Mouse (Mus musculus): Measurements from ENCODE around the gene Acsm5.
"Not testable (repeated sequence)": the region's sequence is repeated elsewhere in the genome, so short reads cannot be mapped to it uniquely, and the experiment has no call there.

Acsm5 gene

DNA sequence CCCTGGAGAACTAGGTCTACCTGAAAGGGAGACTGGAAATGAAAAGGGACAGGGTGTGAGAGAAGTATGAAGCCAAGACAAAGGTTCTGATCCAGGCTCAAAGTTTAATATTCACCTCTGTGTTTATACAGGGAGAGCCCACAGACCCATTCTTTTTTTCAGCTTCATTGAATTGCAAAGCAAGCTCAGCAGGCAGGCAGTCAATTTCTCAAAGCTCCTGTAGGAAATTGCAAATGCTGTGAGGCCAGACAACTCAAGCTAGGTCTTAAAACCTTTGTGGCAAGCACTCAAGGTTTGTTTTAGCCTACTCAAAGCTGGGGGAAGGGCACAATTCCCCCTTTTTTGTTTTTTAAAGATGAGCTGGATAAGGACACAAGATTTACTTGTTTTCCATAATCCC, 26.3 kb downstream of the Acsm5 start:
- DNase-seq (ENCODE audit: low read depth): no peak

DNA sequence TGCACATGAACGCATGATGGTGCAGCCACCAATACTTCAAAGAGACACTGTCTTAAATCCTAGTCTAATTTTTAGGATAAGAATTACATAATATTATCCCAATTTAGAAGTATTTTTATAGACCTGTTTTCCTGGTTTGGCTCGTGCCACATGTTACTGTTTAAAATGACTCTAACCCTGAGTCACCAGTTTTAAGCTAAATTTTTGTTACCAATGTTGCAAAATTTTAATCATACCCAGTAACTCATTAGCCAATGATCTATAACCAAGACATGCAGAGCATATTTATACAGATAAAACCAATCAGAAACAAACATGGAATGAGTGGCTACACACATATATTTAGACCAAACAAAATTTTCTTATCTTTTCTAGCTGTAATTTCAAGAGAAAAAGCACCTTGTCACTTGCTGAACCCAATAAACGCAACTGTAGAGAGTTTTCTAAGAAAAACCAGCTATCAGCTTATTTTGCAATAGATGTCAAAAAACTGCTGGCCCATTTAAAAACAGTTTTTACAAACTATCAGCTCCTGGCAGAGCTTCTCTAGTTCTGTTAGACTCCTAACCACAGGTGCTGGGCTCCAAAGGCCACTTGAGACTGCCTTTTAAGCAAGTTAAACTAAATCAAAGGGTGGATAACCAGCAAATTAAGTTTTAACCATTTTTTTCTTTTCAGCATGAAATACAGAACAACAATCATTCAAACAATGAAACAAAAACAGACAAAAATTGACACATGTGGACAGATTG, 31.4 kb downstream of the Acsm5 start:
- no peak for DNase-seq (ENCODE audit: low read depth)

DNA sequence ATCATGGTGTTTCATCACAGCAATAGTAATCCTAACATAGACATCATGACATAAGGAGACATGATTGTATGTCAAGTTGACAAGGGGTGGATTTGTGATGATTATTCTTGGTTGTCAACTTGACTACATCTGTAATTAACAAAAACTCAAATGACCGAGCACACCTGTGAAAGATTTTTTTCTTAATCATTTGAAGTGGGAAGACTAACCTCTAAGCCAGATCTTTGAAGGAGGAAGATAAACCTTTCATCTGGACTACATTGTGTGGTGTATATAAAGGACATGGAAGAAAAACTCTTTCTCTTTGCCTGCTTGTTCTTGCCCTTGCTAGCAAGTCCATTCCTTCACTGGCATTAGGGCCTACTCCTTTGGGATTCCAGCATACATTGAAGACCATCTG, 34.8 kb downstream of the Acsm5 start, which contains the start of gene Acsm2:
Acsm2 (plus strand) TSS at position 301 of the 400 bp plus-strand sequence.
- DNase-seq (ENCODE audit: low read depth): no peak

DNA sequence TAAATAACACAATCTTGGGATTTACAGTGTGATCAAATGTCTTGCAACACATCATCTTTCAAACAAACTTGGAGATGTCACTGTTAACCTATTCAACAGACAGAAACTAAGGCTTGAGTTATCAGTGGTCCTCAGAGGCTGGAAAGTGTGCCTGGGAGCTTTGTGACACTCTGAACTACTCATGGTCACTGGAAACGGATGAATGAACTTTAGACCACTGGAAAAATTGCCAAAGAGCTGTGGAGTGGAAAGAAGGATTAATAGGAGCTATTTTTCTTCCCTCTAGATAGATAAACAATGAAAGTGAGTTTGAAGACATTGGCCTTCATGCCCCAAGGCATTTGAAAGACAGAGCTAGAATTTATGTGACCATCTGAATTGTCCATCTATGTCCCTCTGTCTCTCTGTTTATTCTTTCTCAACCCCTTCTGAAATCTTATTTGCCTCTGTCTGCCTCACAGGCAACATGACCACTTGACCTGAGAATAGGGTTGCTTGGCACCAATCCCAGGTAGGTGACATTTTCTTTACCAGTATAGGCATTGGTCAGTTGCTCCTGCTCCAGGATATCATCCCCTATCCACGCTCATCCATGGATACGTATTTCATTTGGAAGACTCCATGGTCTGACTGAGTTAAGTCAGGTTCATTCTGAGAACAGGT, 40.7 kb downstream of the Acsm5 start:
- no peak for DNase-seq (ENCODE audit: low read depth)

DNA sequence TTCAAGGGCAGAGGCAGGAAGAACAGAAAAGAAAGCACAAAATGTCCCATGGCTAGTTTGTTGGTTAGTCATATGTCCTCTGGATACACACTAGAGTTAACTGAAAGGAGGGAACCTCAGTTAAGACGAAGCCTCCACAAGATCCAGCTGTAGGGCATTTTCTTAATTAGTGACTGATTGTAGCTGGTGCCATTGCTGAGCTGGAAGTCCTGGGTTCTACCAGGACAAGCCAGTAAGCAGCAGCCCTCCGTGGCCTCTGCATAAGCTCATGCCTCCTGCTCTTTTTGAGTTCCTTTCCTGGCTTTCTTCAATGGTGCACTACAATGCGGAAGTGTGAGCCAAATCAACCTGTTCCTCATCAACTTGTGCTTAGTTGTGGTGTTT, 41.2 kb downstream of the Acsm5 start:
- DNase-seq (ENCODE audit: low read depth): no peak

DNA sequence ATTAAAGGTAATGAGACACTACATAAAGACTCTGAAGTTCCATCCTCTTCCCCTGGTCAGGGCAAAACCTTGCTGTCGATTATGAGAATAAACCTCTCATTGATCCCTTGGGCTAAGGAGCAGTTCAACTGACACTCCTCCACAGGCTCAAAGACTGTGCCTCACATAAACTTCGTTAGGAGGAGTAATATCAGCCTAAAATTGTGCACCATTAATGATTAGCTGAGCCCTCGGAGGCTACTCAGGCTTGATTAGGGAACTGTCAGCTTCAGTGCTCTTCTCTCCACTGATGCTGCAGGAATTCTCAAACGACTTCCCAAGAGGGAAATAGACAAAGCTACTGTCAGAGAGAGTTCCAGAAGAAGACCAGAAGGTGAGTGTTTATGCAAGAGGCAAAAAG, 42.2 kb downstream of the Acsm5 start:
- no peak for DNase-seq (ENCODE audit: low read depth)

DNA sequence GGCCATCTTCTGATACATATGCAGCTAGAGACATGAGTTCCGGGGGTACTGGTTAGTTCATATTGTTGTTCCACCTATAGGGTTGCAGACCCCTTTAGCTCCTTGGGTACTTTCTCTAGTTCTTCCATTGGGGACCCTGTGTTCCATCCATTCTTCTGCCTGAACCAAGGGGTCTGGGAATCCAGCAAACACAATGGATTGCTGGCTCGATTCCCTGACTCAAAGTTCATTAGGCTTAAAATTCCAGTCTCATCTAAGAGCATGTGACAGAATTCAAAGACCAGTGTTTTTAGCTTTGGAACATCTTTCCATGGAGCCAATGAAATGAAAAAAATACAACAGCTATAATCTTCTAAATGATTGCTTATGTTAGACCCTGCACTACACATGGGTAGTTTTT, 43.2 kb downstream of the Acsm5 start:
- not testable (repeated sequence) for DNase-seq (ENCODE audit: low read depth)

DNA sequence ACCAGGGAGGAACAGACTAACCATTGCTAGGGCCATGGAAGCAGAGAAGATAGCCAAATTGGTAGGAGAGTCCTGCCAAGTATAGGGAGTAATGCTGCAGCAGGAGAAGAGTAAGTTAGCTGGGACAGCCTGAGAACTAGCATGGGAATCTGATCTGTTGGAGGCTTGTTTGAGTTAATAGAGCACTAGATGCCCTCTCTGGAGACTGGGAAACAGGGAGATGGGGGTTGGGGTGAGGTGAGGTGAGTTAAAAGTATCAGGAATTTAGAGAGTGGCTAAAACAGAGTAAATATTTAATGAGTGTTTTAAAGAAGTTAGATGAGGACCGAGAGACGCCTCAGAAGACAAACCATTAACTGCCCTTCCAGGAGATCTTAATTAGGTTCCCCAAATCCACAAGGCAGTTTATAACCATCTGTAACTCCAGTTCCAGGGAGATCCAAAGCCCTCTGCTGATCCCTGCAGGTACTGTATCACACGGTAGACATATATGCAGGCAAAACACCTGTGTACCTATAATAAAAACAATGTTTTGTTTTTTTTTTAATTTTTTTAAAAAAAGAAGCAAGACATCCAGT, 75.4 kb downstream of the Acsm5 start:
- DNase-seq (ENCODE audit: low read depth): no peak

All from fibroblast of lung, adult 2 months (primary cell).